Mouse (Mus musculus) urinary bladder, adult 2 months (tissue): ENCODE measurements around the gene Tnfrsf13b. TPM values are rescaled to one million over a fixed set of nuclear protein-coding genes. Genes with fewer than 3 reads are reported as not detected.
"Not testable (repeated sequence)": the region's sequence is repeated elsewhere in the genome, so short reads cannot be mapped to it uniquely, and the experiment has no call there.

Source experiments
- DNase-seq: peaks from one replicate; pipeline ENCODE4 v3.0.0; 2022; ENCODE audit warnings: low spot score
- polyA plus RNA-seq: library from polyadenylated mRNA; depleted of rRNA; stranded (reverse); fragments of >200 nt; gene quantifications from 2 replicates; pipeline ENCODE4 v1.2.3, GENCODE M21; 2012

The Tnfrsf13b gene
- polyA plus RNA-seq, 1 experiment: 3.5 TPM

- no peak for DNase-seq
Measured at GRCm38 (mm10) chr11:61127421-61128055, 983 bp downstream of the Tnfrsf13b start.

GRCm38 (mm10) chr11:61129305-61129704, 2.8 kb downstream of the Tnfrsf13b start:
- DNase-seq: no peak

GRCm38 (mm10) chr11:61130646-61131045, 4.1 kb downstream of the Tnfrsf13b start:
- DNase-seq: not testable (repeated sequence)

- DNase-seq: no peak
Measured at GRCm38 (mm10) chr11:61132943-61133342, 6.4 kb downstream of the Tnfrsf13b start.

GRCm38 (mm10) chr11:61141693-61142092, 15.1 kb downstream of the Tnfrsf13b start:
- DNase-seq: no peak

- no peak for DNase-seq
Measured at GRCm38 (mm10) chr11:61142262-61142661, 15.7 kb downstream of the Tnfrsf13b start.

GRCm38 (mm10) chr11:61142941-61143530, 16.5 kb downstream of the Tnfrsf13b start:
- DNase-seq: no peak

GRCm38 (mm10) chr11:61143564-61144469, 17.3 kb downstream of the Tnfrsf13b start:
- DNase-seq: no peak

- no peak for DNase-seq
Measured at GRCm38 (mm10) chr11:61145551-61145950, 19.0 kb downstream of the Tnfrsf13b start.

GRCm38 (mm10) chr11:61146645-61147299, 20.2 kb downstream of the Tnfrsf13b start:
- no peak for DNase-seq

GRCm38 (mm10) chr11:61147300-61147683, 20.7 kb downstream of the Tnfrsf13b start:
- DNase-seq: no peak

GRCm38 (mm10) chr11:61150233-61151001, 23.9 kb downstream of the Tnfrsf13b start:
- no peak for DNase-seq

GRCm38 (mm10) chr11:61155727-61156126, 29.2 kb downstream of the Tnfrsf13b start:
- DNase-seq: no peak

- no peak for DNase-seq
Measured at GRCm38 (mm10) chr11:61158141-61158540, 31.6 kb downstream of the Tnfrsf13b start.

GRCm38 (mm10) chr11:61159796-61160732, 33.5 kb downstream of the Tnfrsf13b start:
- no peak for DNase-seq

GRCm38 (mm10) chr11:61161121-61161520, 34.6 kb downstream of the Tnfrsf13b start:
- no peak for DNase-seq

GRCm38 (mm10) chr11:61162776-61163175, 36.2 kb downstream of the Tnfrsf13b start:
- no peak for DNase-seq

- no peak for DNase-seq
Measured at GRCm38 (mm10) chr11:61163341-61163740, 36.8 kb downstream of the Tnfrsf13b start.

- DNase-seq: no peak
Measured at GRCm38 (mm10) chr11:61164366-61164765, 37.8 kb downstream of the Tnfrsf13b start.

- DNase-seq: no peak
Measured at GRCm38 (mm10) chr11:61164881-61165280, 38.3 kb downstream of the Tnfrsf13b start.
